Comparison of ENCODE assay signal across 10 mouse cellular contexts in the genomic region with DNA sequence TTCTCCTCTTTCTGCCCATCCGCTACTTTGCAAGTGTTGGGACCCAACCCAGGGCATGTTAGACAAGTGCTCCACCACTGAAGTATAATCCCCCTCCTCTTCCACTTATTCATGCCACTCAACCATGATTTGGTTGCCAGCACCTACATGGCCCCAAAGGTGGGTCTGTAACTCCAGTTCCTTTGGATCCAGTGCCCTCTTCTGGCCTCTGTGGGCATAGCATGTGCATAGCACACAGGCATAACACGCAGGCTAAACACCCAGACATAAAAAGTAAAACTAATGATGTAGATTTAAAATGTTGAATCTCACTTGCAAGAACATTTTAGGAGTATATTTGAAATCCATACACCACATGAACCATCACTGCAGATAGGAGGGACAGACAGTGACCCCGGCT.
A peak's percentile ranks its signal among the peaks of the same experiment; 100 is the strongest.
DNase-seq lines count a peak whose midpoint lies in the region; ATAC-seq and TF ChIP-seq lines count a peak whose summit lies in the region.
"Had no signal": no experiment of that assay in that cellular context is flagged by ENCODE, and none has a peak within 500 bp of the region (broad histone marks: within the 10 kb centered on the region; RNA-seq: fewer than 3 reads in every experiment).

No protein-coding gene starts in this region.

- H3K4me3 ChIP-seq in kidney, adult 2 months (ENCODE audit: insufficient read depth, low read depth, low read length) = no peak overlapping the region
- H3K4me3 ChIP-seq in midbrain, postnatal 0 days (ENCODE audit: low read depth, low read length) = no peak overlapping the region
- H3K4me3 ChIP-seq in midbrain, embryonic 16.5 days (ENCODE audit: low read depth, low read length) = no peak overlapping the region
- H3K4me3 ChIP-seq in bone marrow macrophage, adult 2 months (ENCODE audit: insufficient read depth, low read length) = no peak overlapping the region
- H3K4me3 ChIP-seq: erythroblast, embryonic 14.5 days; limb, embryonic 13.5 days had no signal

- H3K27me3 ChIP-seq in kidney, adult 2 months (replicated peaks; ENCODE audit: control insufficient read depth, insufficient read depth, low read length) = no peaks in the 10 kb centered on the region
- H3K27me3 ChIP-seq in midbrain, postnatal 0 days (ENCODE audit: insufficient read depth, low read length) = no peaks in the 10 kb centered on the region
- H3K27me3 ChIP-seq in midbrain, embryonic 16.5 days (ENCODE audit: control insufficient read depth, insufficient read depth, low read depth, low read length) = no peaks in the 10 kb centered on the region
- H3K27me3 ChIP-seq: limb, embryonic 13.5 days had no signal

- no peak for TF ChIP-seq POLR2A in kidney, adult 2 months (IDR thresholded peaks at IDR 0.05; ENCODE audit: low read depth, low read length)
- TF ChIP-seq POLR2A in bone marrow macrophage, adult 2 months (IDR thresholded peaks at IDR 0.05; ENCODE audit: borderline replicate concordance, low read depth, low read length) = no peak

- no peak for ATAC-seq in midbrain, postnatal 0 days (ENCODE audit: low FRiP score)
- no peak for ATAC-seq in midbrain, embryonic 16.5 days

- no peak overlapping the region for H3K4me2 ChIP-seq in midbrain, postnatal 0 days (ENCODE audit: low read depth, low read length, poor library complexity, severe bottlenecking)
- H3K4me2 ChIP-seq in midbrain, embryonic 16.5 days (ENCODE audit: low read length) = no peak overlapping the region

- H3K9ac ChIP-seq in midbrain, postnatal 0 days (replicated peaks; ENCODE audit: low read length, poor library complexity, severe bottlenecking) = no peak overlapping the region
- no peak overlapping the region for H3K9ac ChIP-seq in midbrain, embryonic 16.5 days (ENCODE audit: low read depth, low read length)
- H3K9ac ChIP-seq: limb, embryonic 13.5 days had no signal

- no peaks in the 10 kb centered on the region for H3K9me3 ChIP-seq in midbrain, postnatal 0 days (ENCODE audit: low read length)
- no peaks in the 10 kb centered on the region for H3K9me3 ChIP-seq in midbrain, embryonic 16.5 days (replicated peaks; ENCODE audit: control insufficient read depth, low read length, poor library complexity, severe bottlenecking)

- WGBS in kidney, adult 2 months = 88% methylated on average over 3 of the region's 3 CpGs
- 94% methylated on average over 3 of the region's 3 CpGs for WGBS in midbrain, postnatal 0 days
- 96% methylated on average over 3 of the region's 3 CpGs for WGBS in midbrain, embryonic 16.5 days

- TF ChIP-seq CTCF in kidney, adult 2 months (conservative IDR thresholded peaks at IDR 0.05; ENCODE audit: insufficient read depth, insufficient read length, low read depth, low read length) = peak; percentile 53
- TF ChIP-seq CTCF in midbrain, postnatal 0 days (IDR thresholded peaks at IDR 0.05) = peak; percentile 57
- TF ChIP-seq CTCF in bone marrow macrophage, adult 2 months (IDR thresholded peaks at IDR 0.05; ENCODE audit: low read depth, low read length) = peak; percentile 28; the same call in 1 of the 2 replicates

- H3K27ac ChIP-seq in kidney, adult 2 months (ENCODE audit: insufficient read depth, low read depth, low read length) = no peak overlapping the region
- H3K27ac ChIP-seq in midbrain, postnatal 0 days (ENCODE audit: low read depth, low read length) = no peak overlapping the region
- H3K27ac ChIP-seq in midbrain, embryonic 16.5 days (ENCODE audit: low read length) = no peak overlapping the region
- H3K27ac ChIP-seq in bone marrow macrophage, adult 2 months (ENCODE audit: insufficient read depth, low read depth, low read length) = no peak overlapping the region

- H3K4me1 ChIP-seq in kidney, adult 2 months (ENCODE audit: control insufficient read depth, insufficient read depth, low read length) = peaks cover 3% of the 10 kb centered on the region; the same call in 1 of the 2 replicates
- H3K4me1 ChIP-seq in midbrain, postnatal 0 days (ENCODE audit: insufficient read depth, low read length) = no peaks in the 10 kb centered on the region
- peaks cover 7% of the 10 kb centered on the region for H3K4me1 ChIP-seq in midbrain, embryonic 16.5 days (ENCODE audit: control insufficient read depth, insufficient read depth, low read length)
- peaks cover 6% of the 10 kb centered on the region for H3K4me1 ChIP-seq in bone marrow macrophage, adult 2 months (ENCODE audit: control insufficient read depth, insufficient read depth, low read length)

- H3K36me3 ChIP-seq in kidney, adult 2 months (ENCODE audit: control insufficient read depth, insufficient read depth, low read length) = no peaks in the 10 kb centered on the region
- no peaks in the 10 kb centered on the region for H3K36me3 ChIP-seq in midbrain, postnatal 0 days (ENCODE audit: insufficient read depth, low read length)
- H3K36me3 ChIP-seq in midbrain, embryonic 16.5 days (ENCODE audit: control insufficient read depth, insufficient read depth, low read length) = no peaks in the 10 kb centered on the region; the same call in 1 of the 2 replicates

- DNase-seq in kidney, adult 2 months = no peak
- no peak for DNase-seq in kidney, adult 11 months
- no peak for DNase-seq in midbrain, postnatal 0 days (ENCODE audit: low spot score)
- DNase-seq in thymus, postnatal 36 days = peak; percentile 24 to 25
- DNase-seq in adrenal gland, adult 8-10 months = no peak
- DNase-seq: cerebellum, adult 11-12 months had no signal

Comparison
In these comparisons a context has a peak if more than half of its experiments do, and no peak if none do; other contexts are left out.
1. DNase-seq: peak in thymus, postnatal 36 days (2 of 2); none in kidney, adult 2 months (single experiment), kidney, adult 11 months (single experiment), midbrain, postnatal 0 days (single experiment) and adrenal gland, adult 8-10 months (single experiment).
2. Peak in every context shown above with its lines, with median percentiles within 50 percentile points of each other: CTCF ChIP-seq.